Mouse (Mus musculus) CH12.LX (cell line): ENCODE measurements around the gene Uqcr10. TPM values are rescaled to one million over a fixed set of nuclear protein-coding genes. Genes with fewer than 3 reads are reported as not detected.

ENCODE experiments used
- DNase-seq: peaks from one replicate; pipeline ENCODE4 v3.0.0-alpha.2; 2013; ENCODE audit errors: extremely low read depth
- H3K27ac ChIP-seq: 2 replicates; pipeline ENCODE4 v1.5.1; 2012; ENCODE audit warnings: low read depth, mild to moderate bottlenecking, control low read depth, moderate library complexity; ENCODE audit not compliant: insufficient read depth
- H3K27me3 ChIP-seq: replicated peaks from 2 replicates; pipeline ENCODE3; 2012; ENCODE audit warnings: inconsistent platforms
- H3K36me3 ChIP-seq, 2 experiments: replicated peaks in 1 of 2; 2 replicates each; pipeline versions ENCODE3 to v1.6.1; 2012; ENCODE audit warnings: inconsistent platforms in 1 of 2, low read length in 1 of 2, mild to moderate bottlenecking in 1 of 2, mixed read lengths in 1 of 2, moderate library complexity in 1 of 2; ENCODE audit not compliant: control insufficient read depth in 1 of 2, insufficient read depth in 1 of 2
- H3K4me1 ChIP-seq, 2 experiments: 2 replicates each; pipeline ENCODE4 v1.6.1; 2012; ENCODE audit warnings: inconsistent platforms in 1 of 2, moderate library complexity in 1 of 2; ENCODE audit not compliant: insufficient read depth in 2 of 2, control insufficient read depth in 1 of 2
- H3K4me2 ChIP-seq: 2 replicates; pipeline ENCODE4 v1.6.1; 2012; ENCODE audit warnings: low read depth, mild to moderate bottlenecking, control low read depth; ENCODE audit not compliant: poor library complexity, insufficient read depth, severe bottlenecking
- H3K4me3 ChIP-seq, 3 experiments: fragments of 150-350 bp in 1 of 3; sonication (generic) in 1 of 3; replicated peaks in 1 of 3; 2 replicates each; pipeline versions ENCODE3 to v1.5.1; 2011 to 2012; ENCODE audit warnings: low read depth in 2 of 3, low read length in 2 of 3, mild to moderate bottlenecking in 2 of 3, moderate library complexity in 2 of 3, control low read depth in 1 of 3, improper control_type of control experiment in 1 of 3, inconsistent platforms in 1 of 3, mixed read lengths in 1 of 3; ENCODE audit not compliant: poor library complexity in 1 of 3
- H3K79me2 ChIP-seq: replicated peaks from 2 replicates; pipeline ENCODE4 v1.6.1; 2012; ENCODE audit warnings: mild to moderate bottlenecking, moderate library complexity; ENCODE audit not compliant: control insufficient read depth, poor library complexity, insufficient read depth, severe bottlenecking; ENCODE audit errors: extremely low read depth
- H3K9ac ChIP-seq: 2 replicates; pipeline ENCODE4 v1.6.1; 2012; ENCODE audit warnings: low read depth, mild to moderate bottlenecking, control low read depth, moderate library complexity; ENCODE audit not compliant: insufficient read depth
- H3K9me3 ChIP-seq: replicated peaks from 2 replicates; pipeline ENCODE3; 2012; ENCODE audit warnings: low read length, inconsistent platforms, mixed read lengths
- BHLHE40 ChIP-seq: IDR thresholded peaks from 2 replicates; pipeline ENCODE4 v1.6.1; 2011; ENCODE audit warnings: mild to moderate bottlenecking, low read depth, low read length, improper control_type of control experiment
- CHD2 ChIP-seq: IDR thresholded peaks from 2 replicates; pipeline ENCODE4 v1.6.1; 2011; ENCODE audit warnings: low read length, improper control_type of control experiment
- CTCF ChIP-seq, 2 experiments: IDR thresholded peaks in 1 of 2; conservative IDR thresholded peaks in 1 of 2; 2 replicates each; pipeline ENCODE4 v1.5.1; 2011 to 2012; ENCODE audit warnings: low read depth in 2 of 2, low read length in 2 of 2, improper control_type of control experiment in 1 of 2, inconsistent platforms in 1 of 2, mild to moderate bottlenecking in 1 of 2, moderate library complexity in 1 of 2
- E2F4 ChIP-seq: IDR thresholded peaks from 2 replicates; pipeline ENCODE4 v1.6.1; 2011; ENCODE audit warnings: low read depth, low read length, improper control_type of control experiment; ENCODE audit not compliant: insufficient replicate concordance
- ELF1 ChIP-seq: IDR thresholded peaks from 2 replicates; pipeline ENCODE4 v1.6.1; 2014; ENCODE audit warnings: low read depth, mild to moderate bottlenecking, inconsistent platforms, low read length, improper control_type of control experiment
- ETS1 ChIP-seq: conservative IDR thresholded peaks from 2 replicates; pipeline ENCODE4 v1.6.1; 2012; ENCODE audit warnings: low read depth, mild to moderate bottlenecking, inconsistent platforms, low read length, improper control_type of control experiment, moderate library complexity
- GABPA ChIP-seq: IDR thresholded peaks from 2 replicates; pipeline ENCODE4 v1.6.1; 2012; ENCODE audit warnings: low read depth, low read length, improper control_type of control experiment, inconsistent platforms; ENCODE audit not compliant: insufficient replicate concordance
- HCFC1 ChIP-seq: IDR thresholded peaks from 2 replicates; pipeline ENCODE4 v1.6.1; 2012; ENCODE audit warnings: low read depth, mild to moderate bottlenecking, inconsistent platforms, low read length, improper control_type of control experiment
- IRF4 ChIP-seq: IDR thresholded peaks from 2 replicates; pipeline ENCODE4 v1.6.1; 2014; ENCODE audit warnings: low read depth, mild to moderate bottlenecking, inconsistent platforms, low read length, improper control_type of control experiment
- JUN ChIP-seq: IDR thresholded peaks from 2 replicates; pipeline ENCODE4 v1.6.1; 2011; ENCODE audit warnings: low read depth, mild to moderate bottlenecking, low read length, improper control_type of control experiment, moderate library complexity; ENCODE audit not compliant: insufficient read depth
- JUND ChIP-seq: conservative IDR thresholded peaks from 2 replicates; pipeline ENCODE4 v1.6.1; 2011; ENCODE audit warnings: low read depth, low read length, improper control_type of control experiment
- KAT2A ChIP-seq: IDR thresholded peaks from 2 replicates; pipeline ENCODE4 v1.6.1; 2012; ENCODE audit warnings: low read length, improper control_type of control experiment, inconsistent platforms; ENCODE audit not compliant: insufficient replicate concordance
- MAFK ChIP-seq: IDR thresholded peaks from 2 replicates; pipeline ENCODE4 v1.6.1; 2011; ENCODE audit warnings: low read length, improper control_type of control experiment; ENCODE audit not compliant: insufficient replicate concordance
- MAX ChIP-seq: IDR thresholded peaks from 2 replicates; pipeline ENCODE4 v1.6.1; 2011; ENCODE audit warnings: low read length, improper control_type of control experiment
- MAZ ChIP-seq: IDR thresholded peaks from 2 replicates; pipeline ENCODE4 v1.6.1; 2012; ENCODE audit warnings: low read depth, mild to moderate bottlenecking, inconsistent platforms, low read length, improper control_type of control experiment, moderate library complexity
- MEF2A ChIP-seq: IDR thresholded peaks from 2 replicates; pipeline ENCODE4 v1.6.1; 2014; ENCODE audit warnings: low read depth, mild to moderate bottlenecking, inconsistent platforms, low read length, improper control_type of control experiment, borderline replicate concordance
- MXI1 ChIP-seq: IDR thresholded peaks from 2 replicates; pipeline ENCODE4 v1.6.1; 2011; ENCODE audit warnings: mild to moderate bottlenecking, low read depth, low read length, improper control_type of control experiment
- MYC ChIP-seq: IDR thresholded peaks from 2 replicates; pipeline ENCODE4 v1.6.1; 2011; ENCODE audit warnings: low read depth, mild to moderate bottlenecking, improper control_type of control experiment, low read length
- NELFE ChIP-seq: IDR thresholded peaks from 2 replicates; pipeline ENCODE4 v1.6.1; 2011; ENCODE audit warnings: low read depth, low read length, improper control_type of control experiment
- NRF1 ChIP-seq: IDR thresholded peaks from 2 replicates; pipeline ENCODE4 v1.6.1; 2014; ENCODE audit warnings: low read depth, mild to moderate bottlenecking, inconsistent platforms, low read length, improper control_type of control experiment, moderate library complexity
- PAX5 ChIP-seq: IDR thresholded peaks from 2 replicates; pipeline ENCODE4 v1.6.1; 2012; ENCODE audit warnings: low read length, inconsistent platforms, mixed read lengths
- POLR2A ChIP-seq: IDR thresholded peaks from 2 replicates; pipeline ENCODE4 v1.6.1; 2011; ENCODE audit warnings: low read depth, mild to moderate bottlenecking, improper control_type of control experiment, low read length
- POLR2AphosphoS2 ChIP-seq: IDR thresholded peaks from 2 replicates; pipeline ENCODE4 v1.6.1; 2011; ENCODE audit warnings: low read depth, low read length, improper control_type of control experiment
- RAD21 ChIP-seq: IDR thresholded peaks from 2 replicates; pipeline ENCODE4 v1.6.1; 2011; ENCODE audit warnings: low read depth, mild to moderate bottlenecking, low read length, improper control_type of control experiment, moderate library complexity
- RCOR1 ChIP-seq: conservative IDR thresholded peaks from 2 replicates; pipeline ENCODE4 v1.6.1; 2012; ENCODE audit warnings: low read depth, mild to moderate bottlenecking, inconsistent platforms, low read length, improper control_type of control experiment
- SIN3A ChIP-seq: IDR thresholded peaks from 2 replicates; pipeline ENCODE4 v1.6.1; 2012; ENCODE audit warnings: low read length, improper control_type of control experiment, inconsistent platforms
- SMC3 ChIP-seq: IDR thresholded peaks from 2 replicates; pipeline ENCODE4 v1.6.1; 2011; ENCODE audit warnings: low read depth, low read length, improper control_type of control experiment
- TBP ChIP-seq: conservative IDR thresholded peaks from 2 replicates; pipeline ENCODE4 v1.6.1; 2011; ENCODE audit warnings: low read depth, low read length, improper control_type of control experiment
- TCF12 ChIP-seq: IDR thresholded peaks from 2 replicates; pipeline ENCODE4 v1.6.1; 2014; ENCODE audit warnings: low read depth, mild to moderate bottlenecking, inconsistent platforms, low read length, improper control_type of control experiment
- UBTF ChIP-seq: IDR thresholded peaks from 2 replicates; pipeline ENCODE4 v1.6.1; 2012; ENCODE audit warnings: low read depth, mild to moderate bottlenecking, inconsistent platforms, low read length, improper control_type of control experiment, moderate library complexity
- USF1 ChIP-seq: IDR thresholded peaks from 2 replicates; pipeline ENCODE4 v1.6.1; 2014; ENCODE audit warnings: low read depth, mild to moderate bottlenecking, inconsistent platforms, low read length, improper control_type of control experiment
- USF2 ChIP-seq: conservative IDR thresholded peaks from 2 replicates; pipeline ENCODE4 v1.6.1; 2011; ENCODE audit warnings: low read depth, low read length, improper control_type of control experiment
- ZC3H11A ChIP-seq: IDR thresholded peaks from 2 replicates; pipeline ENCODE4 v1.6.1; 2012; ENCODE audit warnings: low read depth, mild to moderate bottlenecking, inconsistent platforms, low read length, improper control_type of control experiment
- ZKSCAN1 ChIP-seq: IDR thresholded peaks from 2 replicates; pipeline ENCODE4 v1.6.1; 2012; ENCODE audit warnings: low read depth, inconsistent platforms, low read length, improper control_type of control experiment, borderline replicate concordance
- ZMIZ1 ChIP-seq: IDR thresholded peaks from 2 replicates; pipeline ENCODE4 v1.6.1; 2012; ENCODE audit warnings: low read depth, mild to moderate bottlenecking, inconsistent platforms, low read length, improper control_type of control experiment
- ZNF384 ChIP-seq: IDR thresholded peaks from 2 replicates; pipeline ENCODE4 v1.6.1; 2012; ENCODE audit warnings: low read depth, low read length, improper control_type of control experiment, inconsistent platforms
- dilution Hi-C: fragments of 300-500 bp; cut with MboI; formaldehyde crosslinking; loops from 2 replicates; pipeline ENCODE4 v1.14.3; 2020; ENCODE audit warnings: low sequenced_read_pairs; ENCODE audit not compliant: extremely low pct_unique_long_range_greater_than_20kb, extremely low pct_ligation_motif_present
- in situ Hi-C: fragments of 300-500 bp; cut with MboI; formaldehyde crosslinking; loops from 3 replicates; pipeline ENCODE4 v1.14.3; 2019; ENCODE audit warnings: low sequenced_read_pairs, low pct_ligation_motif_present, low pct_unique_long_range_greater_than_20kb, mixed read lengths
- polyA plus RNA-seq: library from polyadenylated mRNA; unstranded; fragments of >175 nt; gene quantifications from 2 replicates; pipeline ENCODE4 v1.2.1, GENCODE M21; 2012; ENCODE audit warnings: low read depth; ENCODE audit not compliant: insufficient read length
- total RNA-seq, 2 experiments: library from RNA; depleted of rRNA; stranded (reverse); fragments of 300-350 nt in 1 of 2; fragments of >200 nt in 1 of 2; gene quantifications; 2 replicates each; pipeline ENCODE4 v1.2.3; 2012 to 2014

Uqcr10 gene
- total RNA-seq (2012; rRNA removed) = 1,522 and 1,539 TPM in 2 replicates
- 905 and 1,007 TPM in 2 replicates for total RNA-seq (2014; rRNA removed)
- polyA plus RNA-seq = 740 and 776 TPM in 2 replicates

GRCm38 (mm10) chr11:4704072-4704964, at the start of gene Uqcr10, which contains the start of gene Zmat5:
TSS of gene Uqcr10 (minus strand) at chr11:4704342.
TSS of gene Zmat5 (plus strand) at chr11:4704678.
- peak; percentile 98 for DNase-seq
- Histone ChIP-seq H3K4me1 (peaks cover 3 to 31% of the 10 kb centered on the region in 2 experiments; a peak in 3 of 4 replicates), H3K4me2 (peak within 1 kb of the TSS; percentile 93), H3K27me3 (no peaks in the 10 kb centered on the region), H3K36me3 (peaks cover 12 to 25% of the 10 kb centered on the region in 2 experiments), H3K9ac (peak within 1 kb of the TSS; percentile 86), H3K27ac (peak within 1 kb of the TSS; percentile 59), H3K4me3 (peak within 1 kb of the TSS; percentile 56 to 97 (median 90)), H3K9me3 (no peaks in the 10 kb centered on the region), H3K79me2 (peaks cover 29% of the 10 kb centered on the region)
- in situ Hi-C loops = no loop called here
- dilution Hi-C loops = no loop called here
- TF ChIP-seq POLR2AphosphoS2 = peak; percentile 95
- TF ChIP-seq ETS1 = no peak
- no peak for TF ChIP-seq BHLHE40
- peak; percentile 93 for TF ChIP-seq ZMIZ1
- peak; percentile 83; the same call in 1 of the 2 replicates for TF ChIP-seq GABPA
- peak; percentile 100 for TF ChIP-seq KAT2A
- TF ChIP-seq MAZ = peak; percentile 45; the same call in 1 of the 2 replicates
- no peak for TF ChIP-seq ZC3H11A
- TF ChIP-seq TBP = peak; percentile 82
- peak; percentile 93 for TF ChIP-seq NELFE
- TF ChIP-seq JUND = no peak
- no peak for TF ChIP-seq MAFK
- TF ChIP-seq IRF4 = peak; percentile 41; the same call in 1 of the 2 replicates
- no peak for TF ChIP-seq CTCF (conservative IDR thresholded peaks at IDR 0.05 in 1 of 2, IDR thresholded peaks at IDR 0.05 in 1 of 2; ENCODE audit: low read depth in 2 of 2, low read length in 2 of 2)
- no peak; the same call in 1 of the 2 replicates for TF ChIP-seq RCOR1
- peak; percentile 74 for TF ChIP-seq SIN3A
- peak; percentile 97 for TF ChIP-seq POLR2A
- no peak for TF ChIP-seq RAD21
- peak; percentile 75; the same call in 1 of the 2 replicates for TF ChIP-seq MXI1
- TF ChIP-seq CHD2 = peak; percentile 76
- peak; percentile 89 for TF ChIP-seq MYC
- peak; percentile 88; the same call in 1 of the 2 replicates for TF ChIP-seq E2F4
- peak; percentile 96 for TF ChIP-seq ELF1
- TF ChIP-seq PAX5 = no peak
- TF ChIP-seq ZNF384 = no peak
- no peak for TF ChIP-seq USF1
- peak; percentile 44; the same call in 1 of the 2 replicates for TF ChIP-seq MEF2A
- TF ChIP-seq TCF12 = peak; percentile 90
- no peak for TF ChIP-seq ZKSCAN1
- peak; percentile 6; the same call in 1 of the 2 replicates for TF ChIP-seq SMC3
- peak; percentile 88 for TF ChIP-seq NRF1
- TF ChIP-seq JUN = no peak
- peak; percentile 76 for TF ChIP-seq MAX
- peak; percentile 98 for TF ChIP-seq HCFC1
- no peak for TF ChIP-seq USF2
- no peak for TF ChIP-seq UBTF
